Mouse (Mus musculus) embryonic facial prominence, embryonic 12.5 days (tissue): Measurements from ENCODE around the gene D5Ertd579e. TPM values are rescaled to one million over a fixed set of nuclear protein-coding genes. Genes with fewer than 3 reads are reported as not detected.

Source experiments
- ATAC-seq: fragments of 200-750 bp; cut with Nextera tagmentation; 2 replicates; pipeline ENCODE4 v1.8.0; 2017; ENCODE audit not compliant: insufficient number of reproducible peaks, insufficient read depth, low FRiP score, low TSS enrichment
- H3K27ac ChIP-seq: fragments of 300-500 bp; sonication (generic); 2 replicates; pipeline ENCODE4 v1.5.1; 2016; ENCODE audit warnings: mild to moderate bottlenecking
- H3K27me3 ChIP-seq: fragments of 300-500 bp; sonication (generic); 2 replicates; pipeline ENCODE4 v1.6.1; 2016; ENCODE audit warnings: mild to moderate bottlenecking, moderate library complexity
- H3K36me3 ChIP-seq: fragments of 300-500 bp; sonication (generic); 2 replicates; pipeline ENCODE4 v1.6.1; 2016; ENCODE audit warnings: mild to moderate bottlenecking
- H3K4me1 ChIP-seq: fragments of 300-500 bp; sonication (generic); 2 replicates; pipeline ENCODE4 v1.6.1; 2016
- H3K4me2 ChIP-seq: fragments of 300-500 bp; sonication (generic); replicated peaks from 2 replicates; pipeline ENCODE4 v1.6.1; 2016; ENCODE audit warnings: mild to moderate bottlenecking, moderate library complexity
- H3K4me3 ChIP-seq: fragments of 300-500 bp; sonication (generic); 2 replicates; pipeline ENCODE4 v1.5.1; 2016; ENCODE audit warnings: mild to moderate bottlenecking
- H3K9ac ChIP-seq: fragments of 300-500 bp; sonication (generic); 2 replicates; pipeline ENCODE4 v1.6.1; 2016; ENCODE audit warnings: mild to moderate bottlenecking, moderate library complexity
- H3K9me3 ChIP-seq: fragments of 300-500 bp; sonication (generic); 2 replicates; pipeline ENCODE4 v1.6.1; 2016; ENCODE audit warnings: mild to moderate bottlenecking, moderate library complexity
- WGBS: fragments of 180-500 bp; shearing (Covaris S2); methylation state at CpG from one replicate; pipeline ENCODE4 v1.1.7; 2016; 5-methylcytosine and 5-hydroxymethylcytosine counted together
- polyA plus RNA-seq: library from polyadenylated mRNA; unstranded; fragments of >200 nt; fragmentation: Nextera tagmentation; extraction: Ambion mirVana; gene quantifications from 2 replicates; pipeline ENCODE4 v1.2.1, GENCODE M21; 2016

The D5Ertd579e gene
- polyA plus RNA-seq, 1 experiment from 2014 or later, result 27.0 TPM

DNA sequence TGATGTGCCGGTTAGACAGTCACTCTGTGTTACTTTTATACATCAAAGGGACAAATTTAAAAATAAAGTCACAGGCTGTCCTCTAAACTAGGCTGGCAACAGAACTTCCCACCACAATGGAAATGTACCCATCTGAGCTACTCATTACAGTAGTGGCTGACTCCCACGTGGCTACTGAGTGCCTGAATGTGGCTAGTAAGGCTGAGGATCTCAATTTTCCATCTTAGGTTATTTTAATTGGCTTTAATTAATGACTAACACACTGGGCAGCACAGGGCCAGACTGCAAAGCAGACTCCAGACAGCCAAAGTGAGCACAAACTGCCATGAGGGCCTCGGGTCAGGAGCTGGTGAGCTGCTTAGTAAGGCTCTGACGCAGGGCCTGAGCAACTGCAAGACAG is 134.3 kb downstream of the D5Ertd579e start:
- Histone ChIP-seq H3K9ac (no peak overlapping the region), H3K4me2 (no peak overlapping the region), H3K9me3 (no peaks in the 10 kb centered on the region), H3K36me3 (no peaks in the 10 kb centered on the region), H3K27me3 (no peaks in the 10 kb centered on the region), H3K4me1 (no peaks in the 10 kb centered on the region), H3K27ac (no peak overlapping the region), H3K4me3 (no peak overlapping the region)
- no peak for ATAC-seq
- WGBS, result 77% methylated on average over 4 of the region's 4 CpGs

GRCm38 (mm10) chr5:36560490-36560889 is 135.3 kb downstream of the D5Ertd579e start:
- H3K9ac ChIP-seq, result no peak overlapping the region
- H3K4me1 ChIP-seq, result no peaks in the 10 kb centered on the region
- no peak overlapping the region for H3K27ac ChIP-seq
- H3K4me3 ChIP-seq, result no peak overlapping the region
- ATAC-seq, result no peak
- no peaks in the 10 kb centered on the region for H3K27me3 ChIP-seq
- 89% methylated on average over 4 of the region's 4 CpGs for WGBS
- H3K36me3 ChIP-seq, result no peaks in the 10 kb centered on the region
- H3K4me2 ChIP-seq, result no peak overlapping the region
- H3K9me3 ChIP-seq, result no peaks in the 10 kb centered on the region

DNA sequence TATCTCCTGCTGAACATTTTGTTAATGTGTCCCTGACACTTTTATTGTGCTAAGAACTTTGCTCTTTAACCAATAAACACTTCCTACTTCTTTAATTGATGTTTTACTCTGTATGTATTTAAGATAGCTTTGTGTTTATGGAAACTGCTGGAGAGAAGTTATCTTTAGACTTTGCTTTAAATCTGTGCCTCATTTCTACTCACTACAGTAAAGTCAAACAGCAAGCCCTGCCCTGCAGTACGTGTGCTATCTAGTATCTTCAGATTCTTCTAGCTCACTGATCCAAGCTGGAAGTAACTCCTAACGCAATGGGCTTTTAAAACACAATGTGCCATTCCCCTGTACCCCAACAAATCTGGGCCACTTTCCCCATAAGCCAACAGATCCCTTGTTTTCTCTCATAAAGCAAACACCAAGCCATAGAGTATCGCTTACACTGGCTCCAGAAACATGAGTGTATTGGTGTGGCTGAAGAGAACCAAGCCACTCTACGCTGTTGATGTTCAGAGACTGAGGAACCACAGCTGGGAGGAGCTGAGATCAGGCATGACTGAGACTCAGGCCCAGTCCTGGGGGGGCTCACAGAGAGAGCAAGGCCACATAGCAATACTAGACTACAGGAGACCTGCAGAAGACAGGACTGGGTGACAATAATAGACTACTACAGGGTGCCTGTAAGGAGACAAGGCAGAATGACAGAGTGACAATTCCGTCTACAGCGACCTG is 136.2 kb downstream of the D5Ertd579e start:
- H3K4me1 ChIP-seq, result peaks cover 2% of the 10 kb centered on the region; the same call in 1 of the 2 replicates
- H3K27ac ChIP-seq, result no peak overlapping the region
- ATAC-seq, result no peak

DNA sequence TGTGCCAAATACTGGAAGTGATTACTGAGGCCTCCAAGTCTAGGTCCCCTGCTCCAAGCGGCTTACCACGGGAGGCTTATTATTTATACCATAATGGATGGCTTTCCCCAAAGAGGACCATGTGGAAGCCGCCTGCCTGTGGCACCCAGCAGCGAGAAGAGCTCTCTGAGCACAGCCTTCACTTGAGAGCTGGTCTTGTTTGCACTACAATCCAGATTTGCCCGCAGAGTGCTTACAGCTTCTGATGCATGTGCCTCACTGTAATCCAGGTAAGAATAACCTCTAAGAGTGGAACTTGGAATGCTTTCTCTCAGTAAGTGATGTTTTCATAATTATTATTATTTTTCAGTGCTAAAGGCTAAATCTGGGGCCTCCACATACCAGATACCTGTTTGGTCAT is 136.7 kb downstream of the D5Ertd579e start:
- Histone ChIP-seq H3K4me1 (peaks cover 7% of the 10 kb centered on the region), H3K9me3 (no peaks in the 10 kb centered on the region), H3K27ac (no peak overlapping the region), H3K27me3 (no peaks in the 10 kb centered on the region), H3K9ac (no peak overlapping the region), H3K4me3 (no peak overlapping the region), H3K36me3 (no peaks in the 10 kb centered on the region), H3K4me2 (no peak overlapping the region)
- no peak for ATAC-seq
- 73% methylated on average over 5 of the region's 5 CpGs for WGBS

More for the DNA sequence above, 136.2 kb downstream of the D5Ertd579e start:
- Histone ChIP-seq H3K9me3 (no peaks in the 10 kb centered on the region), H3K27me3 (no peaks in the 10 kb centered on the region), H3K36me3 (no peaks in the 10 kb centered on the region), H3K4me3 (no peak overlapping the region), H3K4me2 (no peak overlapping the region), H3K9ac (no peak overlapping the region)
- WGBS, result 85% methylated on average over 6 of the region's 6 CpGs

DNA sequence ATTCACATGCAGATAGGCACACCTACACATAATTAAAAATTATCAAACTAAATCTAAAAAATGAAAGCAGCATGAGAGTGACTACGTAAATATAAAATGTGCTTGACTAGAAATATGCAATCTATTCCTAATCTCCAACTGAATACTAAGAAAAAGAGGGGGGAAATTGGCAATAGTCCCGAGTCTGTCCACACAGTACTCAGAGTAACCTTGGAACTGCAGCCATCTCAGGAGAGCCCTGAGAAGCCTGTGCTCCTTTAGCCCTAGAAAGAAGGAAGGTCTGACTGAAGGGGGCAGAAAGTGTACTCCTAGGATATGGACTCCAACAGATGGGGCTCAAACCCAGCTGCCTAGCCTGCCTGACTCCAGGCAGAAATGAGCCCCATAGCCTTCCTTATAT is 137.3 kb downstream of the D5Ertd579e start:
- H3K27me3 ChIP-seq, result no peaks in the 10 kb centered on the region
- H3K4me2 ChIP-seq, result no peak overlapping the region
- H3K9me3 ChIP-seq, result no peaks in the 10 kb centered on the region
- 89% methylated on average over 2 of the region's 2 CpGs for WGBS
- peaks cover 11% of the 10 kb centered on the region for H3K4me1 ChIP-seq
- H3K36me3 ChIP-seq, result no peaks in the 10 kb centered on the region
- H3K4me3 ChIP-seq, result no peak overlapping the region
- no peak for ATAC-seq
- H3K27ac ChIP-seq, result no peak overlapping the region
- no peak overlapping the region for H3K9ac ChIP-seq

GRCm38 (mm10) chr5:36557584-36558308 is 138.1 kb downstream of the D5Ertd579e start:
- Histone ChIP-seq H3K4me1 (peaks cover 11% of the 10 kb centered on the region), H3K36me3 (no peaks in the 10 kb centered on the region), H3K4me3 (no peak overlapping the region), H3K9ac (no peak overlapping the region), H3K9me3 (no peaks in the 10 kb centered on the region), H3K4me2 (no peak overlapping the region), H3K27ac (no peak overlapping the region), H3K27me3 (no peaks in the 10 kb centered on the region)
- 49% methylated on average over 7 of the region's 7 CpGs for WGBS
- no peak for ATAC-seq

DNA sequence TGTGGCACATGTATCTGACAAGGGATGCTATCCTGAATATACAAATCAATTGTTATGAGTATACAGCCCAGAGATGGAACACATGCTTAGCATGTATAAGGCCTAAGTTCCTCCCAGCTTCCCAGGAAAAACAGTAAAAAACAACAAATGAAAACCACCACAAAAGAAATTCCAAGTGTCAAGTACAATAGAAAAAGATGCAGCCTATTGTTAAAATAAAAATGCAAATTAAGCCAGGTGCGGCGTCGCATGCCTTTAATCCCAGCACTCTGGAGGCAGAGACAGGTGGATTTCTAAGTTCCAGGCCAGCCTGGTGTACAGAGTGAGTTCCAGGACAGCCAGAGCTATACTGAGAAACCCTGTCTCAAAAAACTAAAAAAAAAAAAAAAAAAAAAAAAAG is 138.9 kb downstream of the D5Ertd579e start:
- no peak for ATAC-seq
- no peak overlapping the region for H3K4me2 ChIP-seq
- WGBS, result 57% methylated on average over 3 of the region's 3 CpGs
- no peaks in the 10 kb centered on the region for H3K27me3 ChIP-seq
- H3K4me1 ChIP-seq, result peaks cover 11% of the 10 kb centered on the region
- H3K9ac ChIP-seq, result no peak overlapping the region
- no peak overlapping the region for H3K4me3 ChIP-seq
- no peaks in the 10 kb centered on the region for H3K9me3 ChIP-seq
- no peaks in the 10 kb centered on the region for H3K36me3 ChIP-seq
- H3K27ac ChIP-seq, result no peak overlapping the region

GRCm38 (mm10) chr5:36556289-36556688 is 139.5 kb downstream of the D5Ertd579e start:
- H3K4me2 ChIP-seq, result no peak overlapping the region
- H3K4me3 ChIP-seq, result no peak overlapping the region
- H3K9me3 ChIP-seq, result no peaks in the 10 kb centered on the region
- no peak for ATAC-seq
- H3K4me1 ChIP-seq, result peaks cover 11% of the 10 kb centered on the region
- H3K27ac ChIP-seq, result no peak overlapping the region
- no peaks in the 10 kb centered on the region for H3K36me3 ChIP-seq
- H3K27me3 ChIP-seq, result no peaks in the 10 kb centered on the region
- WGBS, result 77% methylated on average over 4 of the region's 4 CpGs
- no peak overlapping the region for H3K9ac ChIP-seq

- no peak for ATAC-seq
- peaks cover 11% of the 10 kb centered on the region for H3K4me1 ChIP-seq
- no peaks in the 10 kb centered on the region for H3K36me3 ChIP-seq
- H3K9ac ChIP-seq, result no peak overlapping the region
- no peak overlapping the region for H3K4me3 ChIP-seq
- 60% methylated on average over 5 of the region's 5 CpGs for WGBS
- H3K9me3 ChIP-seq, result no peaks in the 10 kb centered on the region
- no peak overlapping the region for H3K4me2 ChIP-seq
- H3K27me3 ChIP-seq, result no peaks in the 10 kb centered on the region
- no peak overlapping the region for H3K27ac ChIP-seq
Observed at GRCm38 (mm10) chr5:36554496-36554895, 141.3 kb downstream of the D5Ertd579e start.

DNA sequence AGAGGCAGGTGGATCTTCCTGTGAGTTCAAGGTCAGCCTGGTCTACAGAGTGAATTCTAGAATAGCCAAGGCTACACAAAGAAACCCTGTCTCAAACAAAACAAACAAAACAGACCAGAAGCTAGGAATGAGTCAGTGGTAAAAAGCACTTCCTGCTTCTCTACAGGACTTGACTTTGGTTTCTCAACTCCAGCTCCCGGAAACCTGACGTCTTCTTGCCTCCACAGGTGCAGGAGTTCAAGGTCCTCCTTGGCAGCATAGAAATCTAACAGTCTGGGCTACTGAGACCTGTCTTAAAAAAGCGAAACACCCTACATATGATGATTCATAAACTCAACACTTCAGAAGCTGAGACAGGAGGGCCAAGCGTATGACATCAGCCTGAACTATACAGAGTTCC is 141.9 kb downstream of the D5Ertd579e start:
- Histone ChIP-seq H3K9ac (no peak overlapping the region), H3K4me1 (peaks cover 11% of the 10 kb centered on the region), H3K27me3 (no peaks in the 10 kb centered on the region), H3K27ac (no peak overlapping the region), H3K9me3 (no peaks in the 10 kb centered on the region), H3K36me3 (no peaks in the 10 kb centered on the region), H3K4me2 (no peak overlapping the region), H3K4me3 (no peak overlapping the region)
- no peak for ATAC-seq
- 84% methylated on average over 4 of the region's 4 CpGs for WGBS

DNA sequence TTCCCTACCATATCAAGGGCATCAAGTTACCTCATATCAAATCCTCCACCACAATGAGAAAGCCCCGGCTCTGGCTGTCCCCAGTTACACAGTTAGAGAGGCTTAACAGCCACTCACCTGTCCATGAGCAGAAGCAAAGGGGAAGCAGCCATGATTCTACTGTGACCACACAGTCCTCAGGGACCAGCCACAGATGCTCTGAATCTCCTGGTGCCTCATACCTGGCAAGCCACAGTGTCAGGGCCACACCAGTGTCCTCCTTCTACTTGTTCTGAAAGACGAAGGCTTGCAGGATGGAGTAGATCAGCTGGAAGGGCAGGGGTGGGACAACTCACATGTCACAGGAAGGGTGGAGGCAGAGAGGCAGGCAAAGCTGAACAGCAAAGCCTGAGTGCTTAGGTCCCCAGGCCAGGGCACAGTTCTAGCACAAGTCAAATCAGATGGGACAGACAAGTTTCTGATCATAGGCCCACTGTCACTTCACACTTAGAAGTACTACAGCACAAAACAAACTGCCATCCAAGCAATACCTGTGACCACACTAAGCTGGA is 142.7 kb downstream of the D5Ertd579e start:
- H3K9me3 ChIP-seq, result no peaks in the 10 kb centered on the region
- no peak overlapping the region for H3K9ac ChIP-seq
- peaks cover 11% of the 10 kb centered on the region for H3K4me1 ChIP-seq
- H3K36me3 ChIP-seq, result no peaks in the 10 kb centered on the region
- H3K27me3 ChIP-seq, result no peaks in the 10 kb centered on the region
- H3K27ac ChIP-seq, result no peak overlapping the region
- WGBS, result 60% methylated on average over 2 of the region's 2 CpGs
- no peak overlapping the region for H3K4me3 ChIP-seq
- no peak for ATAC-seq
- no peak overlapping the region for H3K4me2 ChIP-seq

GRCm38 (mm10) chr5:36552391-36552790 is 143.4 kb downstream of the D5Ertd579e start:
- Histone ChIP-seq H3K27me3 (no peaks in the 10 kb centered on the region), H3K9me3 (no peaks in the 10 kb centered on the region), H3K9ac (no peak overlapping the region), H3K36me3 (no peaks in the 10 kb centered on the region), H3K27ac (no peak overlapping the region), H3K4me1 (peaks cover 11% of the 10 kb centered on the region), H3K4me2 (no peak overlapping the region), H3K4me3 (no peak overlapping the region)
- 93% methylated on average over 4 of the region's 4 CpGs for WGBS
- ATAC-seq, result no peak
